In the genomic region with DNA sequence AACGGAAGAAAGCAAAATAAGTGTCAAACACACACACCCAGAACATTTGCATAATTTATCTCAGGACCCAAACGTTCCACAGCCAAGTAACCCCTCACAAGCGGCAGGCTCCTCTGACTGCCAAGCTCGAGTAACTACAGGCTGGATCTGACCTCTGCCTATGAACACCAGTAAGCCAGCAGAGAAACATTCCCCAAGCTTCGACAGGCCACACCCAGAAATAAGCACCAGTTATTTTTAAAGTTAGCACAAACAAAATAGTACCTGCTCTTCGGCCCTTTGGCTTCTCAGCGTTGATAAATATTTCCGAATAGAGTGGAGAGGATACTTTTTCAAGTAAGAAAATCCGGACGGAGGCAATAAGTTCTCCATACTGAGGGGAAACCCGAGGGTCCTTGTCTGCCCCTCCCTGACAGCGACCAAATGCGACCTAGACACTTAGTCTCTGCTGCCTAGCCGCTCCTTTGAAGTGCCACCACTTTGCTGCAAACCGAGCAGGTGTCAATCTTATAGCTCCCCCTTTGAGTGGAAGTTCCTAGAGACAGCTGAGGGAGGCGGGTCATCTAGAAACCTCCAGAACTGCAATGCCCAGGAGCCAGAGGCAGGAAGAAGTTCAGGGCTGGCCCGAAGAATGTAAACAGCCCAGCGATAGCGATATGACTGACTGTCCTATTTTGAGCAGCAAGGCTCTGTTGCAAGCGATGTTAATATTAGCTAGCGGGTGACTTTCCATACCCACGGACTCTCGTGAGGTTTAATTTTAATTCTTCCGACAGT, we compare ENCODE assay signal across 8 mouse cellular contexts. TPM values are rescaled to one million over a fixed set of nuclear protein-coding genes. Genes with fewer than 3 reads are reported as not detected.
DNase-seq lines count a peak whose midpoint lies in the region; ATAC-seq and TF ChIP-seq lines count a peak whose summit lies in the region.

No protein-coding gene starts in this region.

- H3K4me3 ChIP-seq in bone marrow, adult 2 months (replicated peaks; ENCODE audit: control insufficient read depth, low read depth, low read length): peak overlapping the region; percentile 46
- peak overlapping the region; percentile 55 for H3K4me3 ChIP-seq in heart, embryonic 15.5 days
- H3K4me3 ChIP-seq in liver, embryonic 12.5 days: peak overlapping the region; percentile 48

- no peaks in the 10 kb centered on the region for H3K36me3 ChIP-seq in heart, embryonic 15.5 days
- H3K36me3 ChIP-seq in liver, embryonic 12.5 days: no peaks in the 10 kb centered on the region

- H3K9ac ChIP-seq in heart, embryonic 15.5 days: peak overlapping the region; percentile 54
- peak overlapping the region; percentile 39 for H3K9ac ChIP-seq in liver, embryonic 12.5 days

- 8% methylated on average over 24 of the region's 24 CpGs for WGBS in bone marrow, adult 2 months
- 11% methylated on average over 24 of the region's 24 CpGs for WGBS in heart, embryonic 15.5 days
- 20% methylated on average over 24 of the region's 24 CpGs for WGBS in liver, embryonic 12.5 days (ENCODE audit: insufficient replicate concordance)

- H3K27me3 ChIP-seq in heart, embryonic 15.5 days: no peaks in the 10 kb centered on the region
- no peaks in the 10 kb centered on the region for H3K27me3 ChIP-seq in liver, embryonic 12.5 days (replicated peaks)

- no peaks in the 10 kb centered on the region for H3K9me3 ChIP-seq in heart, embryonic 15.5 days (replicated peaks)
- no peaks in the 10 kb centered on the region for H3K9me3 ChIP-seq in liver, embryonic 12.5 days (replicated peaks)

- no peak for TF ChIP-seq POLR2A in bone marrow, adult 2 months (IDR thresholded peaks at IDR 0.05; ENCODE audit: borderline replicate concordance, control insufficient read depth, low read depth, low read length)

- TF ChIP-seq CTCF in bone marrow, adult 2 months (IDR thresholded peaks at IDR 0.05; ENCODE audit: control insufficient read depth, insufficient read depth, low read length): no peak

- no peaks in the 10 kb centered on the region; the same call in 1 of the 2 replicates for H3K4me1 ChIP-seq in bone marrow, adult 2 months (ENCODE audit: control insufficient read depth, insufficient read depth, low read length)
- peaks cover 18% of the 10 kb centered on the region for H3K4me1 ChIP-seq in heart, embryonic 15.5 days (replicated peaks)
- peaks cover 45% of the 10 kb centered on the region for H3K4me1 ChIP-seq in liver, embryonic 12.5 days

- DNase-seq in embryo, embryonic 11 days: peak; percentile 15
- no peak for DNase-seq in embryo, embryonic 10 days (ENCODE audit: low spot score)
- DNase-seq in spleen, postnatal 10 days (ENCODE audit: low spot score in 2 of 2): peak; percentile 35 to 37
- no peak for DNase-seq in cerebellum, adult 9-11 months

- no peak overlapping the region for H3K27ac ChIP-seq in bone marrow, adult 2 months (ENCODE audit: control insufficient read depth, insufficient read depth, low read depth, low read length, poor library complexity)
- peak overlapping the region; percentile 90 for H3K27ac ChIP-seq in heart, embryonic 15.5 days
- peak overlapping the region; percentile 72 for H3K27ac ChIP-seq in liver, embryonic 12.5 days

- ATAC-seq in heart, embryonic 15.5 days (replicated peaks; ENCODE audit: insufficient number of reproducible peaks, insufficient read depth, low FRiP score, low read depth): peak; percentile 68
- peak; percentile 82 for ATAC-seq in liver, embryonic 12.5 days
- ATAC-seq in frontal cortex, adult (ENCODE audit: low TSS enrichment): no peak

- H3K4me2 ChIP-seq in heart, embryonic 15.5 days: peak overlapping the region; percentile 67
- peak overlapping the region; percentile 70 for H3K4me2 ChIP-seq in liver, embryonic 12.5 days

RNA-seq across cellular contexts. Expression of gene Atp2c1, which starts 6.2 kb away (rescaled TPM):
- polyA plus RNA-seq in bone marrow, adult 2 months (2011; ENCODE audit: insufficient read depth, insufficient read length, low replicate concordance, missing spikeins): 19.6 and 35.5 TPM in 2 replicates
- polyA plus RNA-seq in heart, embryonic 15.5 days (2015; fragmentation: Nextera tagmentation; extraction: Ambion mirVana): 47.9 and 49.6 TPM in 2 replicates
- polyA plus RNA-seq in liver, embryonic 12.5 days (2016; fragmentation: Nextera tagmentation; extraction: Ambion mirVana): 33.8 and 34.1 TPM in 2 replicates

Comparison
In these comparisons a context has a peak if more than half of its experiments do, and no peak if none do; other contexts are left out.
1. DNase-seq: peak in embryo, embryonic 11 days (single experiment) and spleen, postnatal 10 days (2 of 2); none in embryo, embryonic 10 days (single experiment) and cerebellum, adult 9-11 months (single experiment).
2. Peak in every context shown above with its lines, with median percentiles within 50 percentile points of each other: H3K4me3 ChIP-seq.